9 mouse cellular contexts compared by ENCODE assay signal in the genomic region with DNA sequence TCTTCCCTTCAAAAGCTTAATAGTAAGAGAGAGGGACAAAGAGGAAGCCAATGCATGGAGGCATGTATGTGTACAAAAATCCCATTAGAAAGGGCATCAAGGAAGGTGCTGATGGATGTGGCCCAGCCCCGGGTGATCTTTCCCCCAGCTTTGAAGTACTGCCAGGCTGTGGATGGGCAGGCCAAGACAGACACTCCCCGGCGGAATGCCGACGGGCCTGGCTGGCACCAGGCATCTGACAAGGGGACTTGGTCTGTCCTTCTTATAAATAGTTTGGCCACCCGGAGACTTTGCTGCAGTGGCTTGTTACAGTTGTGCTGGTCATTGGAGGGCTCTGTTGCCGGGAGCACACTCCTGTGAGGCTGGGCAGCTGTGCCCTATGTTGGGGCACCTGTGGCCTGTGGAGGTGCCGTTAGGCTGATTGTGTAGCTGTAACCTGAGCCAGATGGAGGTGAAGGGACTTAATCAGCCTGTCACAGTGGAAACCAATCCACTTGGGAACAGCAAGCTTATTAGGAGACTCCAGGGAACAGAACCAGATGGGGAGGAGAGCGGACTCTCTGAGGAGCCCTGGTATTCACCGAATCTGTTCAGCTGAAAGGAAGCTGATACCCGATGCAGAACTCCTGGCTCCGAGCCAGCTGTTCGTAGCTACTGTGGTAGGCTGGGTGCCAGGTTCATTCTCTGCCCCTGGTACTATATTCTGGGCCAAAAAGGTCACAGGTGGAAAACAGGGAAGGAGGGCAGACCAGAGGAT. TPM values are rescaled to one million over a fixed set of nuclear protein-coding genes. Genes with fewer than 3 reads are reported as not detected.
A peak's percentile ranks its signal among the peaks of the same experiment; 100 is the strongest.
DNase-seq lines count a peak whose midpoint lies in the region; ATAC-seq lines count a peak whose summit lies in the region.
"Had no signal": no experiment of that assay in that cellular context is flagged by ENCODE, and none has a peak within 500 bp of the region (broad histone marks: within the 10 kb centered on the region; RNA-seq: fewer than 3 reads in every experiment).

No protein-coding gene starts in this region.

- DNase-seq in kidney, postnatal 10 days: peak; percentile 65
- DNase-seq in kidney, adult 8-10 months: no peak
- DNase-seq in forebrain, embryonic 14.5 days (ENCODE audit: low spot score): peak; percentile 86
- DNase-seq in heart, postnatal 10 days: peak; percentile 81 to 87
- peak; percentile 76 for DNase-seq in midbrain, embryonic 14.5 days
- DNase-seq in ovary, postnatal 10 days (ENCODE audit: low spot score): no peak
- no peak for DNase-seq in ovary, postnatal 36 days (ENCODE audit: low spot score)
- no peak for DNase-seq in urinary bladder, postnatal 25 days (ENCODE audit: low spot score)

- no peaks in the 10 kb centered on the region for H3K9me3 ChIP-seq in forebrain, embryonic 14.5 days (replicated peaks; ENCODE audit: control insufficient read depth, low read length)
- no peaks in the 10 kb centered on the region for H3K9me3 ChIP-seq in midbrain, embryonic 14.5 days (ENCODE audit: control insufficient read depth, low read length)
- H3K9me3 ChIP-seq: embryonic facial prominence, embryonic 13.5 days had no signal

- intact Hi-C loops in heart, postnatal 10 days (cut with DNase I): loop anchor here (2.0 kb wide), 1 partner anchor 14 kb away; no protein-coding TSS in a partner anchor

- no peaks in the 10 kb centered on the region for H3K36me3 ChIP-seq in forebrain, embryonic 14.5 days (ENCODE audit: control insufficient read depth, insufficient read depth, low read length)
- no peaks in the 10 kb centered on the region for H3K36me3 ChIP-seq in midbrain, embryonic 14.5 days (ENCODE audit: control insufficient read depth, insufficient read depth, low read length)
- H3K36me3 ChIP-seq: embryonic facial prominence, embryonic 13.5 days had no signal

- peak overlapping the region; percentile 59; the same call in 1 of the 2 replicates for H3K27ac ChIP-seq in forebrain, embryonic 14.5 days (ENCODE audit: low read depth, low read length)
- H3K27ac ChIP-seq in midbrain, embryonic 14.5 days (replicated peaks; ENCODE audit: low read depth, low read length): no peak overlapping the region
- H3K27ac ChIP-seq: embryonic facial prominence, embryonic 13.5 days had no signal

- WGBS in forebrain, embryonic 14.5 days: 23% methylated on average over 13 of the region's 13 CpGs
- 51% methylated on average over 13 of the region's 13 CpGs for WGBS in midbrain, embryonic 14.5 days

- no peak overlapping the region for H3K4me2 ChIP-seq in forebrain, embryonic 14.5 days (ENCODE audit: low read length)
- H3K4me2 ChIP-seq in midbrain, embryonic 14.5 days (ENCODE audit: low read length): no peak overlapping the region
- H3K4me2 ChIP-seq: embryonic facial prominence, embryonic 13.5 days had no signal

- no peak overlapping the region for H3K4me3 ChIP-seq in forebrain, embryonic 14.5 days (ENCODE audit: low read depth, low read length)
- H3K4me3 ChIP-seq in midbrain, embryonic 14.5 days (replicated peaks; ENCODE audit: low read depth, low read length): no peak overlapping the region
- H3K4me3 ChIP-seq: embryonic facial prominence, embryonic 13.5 days had no signal

- peaks cover 13% of the 10 kb centered on the region; the same call in 1 of the 2 replicates for H3K4me1 ChIP-seq in forebrain, embryonic 14.5 days (ENCODE audit: control insufficient read depth, insufficient read depth, low read length)
- H3K4me1 ChIP-seq in midbrain, embryonic 14.5 days (ENCODE audit: control insufficient read depth, insufficient read depth, low read length): peaks cover 4% of the 10 kb centered on the region; the same call in 1 of the 2 replicates

- no peak overlapping the region for H3K9ac ChIP-seq in forebrain, embryonic 14.5 days (ENCODE audit: low read length)
- no peak overlapping the region for H3K9ac ChIP-seq in midbrain, embryonic 14.5 days (replicated peaks; ENCODE audit: low read length)
- H3K9ac ChIP-seq: embryonic facial prominence, embryonic 13.5 days had no signal

- peak; percentile 88 for ATAC-seq in forebrain, embryonic 14.5 days
- ATAC-seq in midbrain, embryonic 14.5 days (ENCODE audit: low FRiP score, low TSS enrichment): peak; percentile 31

- H3K27me3 ChIP-seq in forebrain, embryonic 14.5 days (replicated peaks; ENCODE audit: control insufficient read depth, insufficient read depth, low read length): no peaks in the 10 kb centered on the region; the same call in 1 of the 2 replicates
- no peaks in the 10 kb centered on the region for H3K27me3 ChIP-seq in midbrain, embryonic 14.5 days (ENCODE audit: control insufficient read depth, insufficient read depth, low read length)
- H3K27me3 ChIP-seq: embryonic facial prominence, embryonic 13.5 days had no signal

RNA-seq across cellular contexts. Expression of gene Eml1, which starts 15.9 kb away (rescaled TPM):
- polyA plus RNA-seq in forebrain, embryonic 14.5 days (2014; fragmentation: Nextera tagmentation; extraction: Ambion mirVana): 52.2 and 57.1 TPM in 2 replicates
- total RNA-seq in heart, postnatal 10 days (2021): 10 to 100 TPM; 82.1 to 94.6 TPM
- 45.2 and 49.3 TPM in 2 replicates for polyA plus RNA-seq in midbrain, embryonic 14.5 days (2014; fragmentation: Nextera tagmentation; extraction: Ambion mirVana)

RNA-seq across cellular contexts. Expression of gene Cyp46a1, which starts 52.5 kb away (rescaled TPM):
- polyA plus RNA-seq in forebrain, embryonic 14.5 days (2014; fragmentation: Nextera tagmentation; extraction: Ambion mirVana): 10.9 and 14.3 TPM in 2 replicates
- 1 to 10 TPM in 1 of 2 experiments, under 1 TPM in 1; 0.69 to 2.3 TPM for total RNA-seq in heart, postnatal 10 days (2021)
- polyA plus RNA-seq in midbrain, embryonic 14.5 days (2014; fragmentation: Nextera tagmentation; extraction: Ambion mirVana): 12.4 and 14.3 TPM in 2 replicates

Comparison
In these comparisons a context has a peak if more than half of its experiments do, and no peak if none do; other contexts are left out.
1. DNase-seq: peak in kidney, postnatal 10 days (single experiment), forebrain, embryonic 14.5 days (single experiment), heart, postnatal 10 days (2 of 2) and midbrain, embryonic 14.5 days (single experiment); none in kidney, adult 8-10 months (0 of 2), ovary, postnatal 10 days (single experiment), ovary, postnatal 36 days (single experiment) and urinary bladder, postnatal 25 days (single experiment).